Mouse (Mus musculus): Measurements from ENCODE around the gene Yipf3.

GRCm38 (mm10) chr17:46206676-46207075, 41.2 kb upstream of the Yipf3 start:
- TF ChIP-seq CTCF (IDR thresholded peaks at IDR 0.05) (no peak), EP300 (IDR thresholded peaks at IDR 0.05; ENCODE audit: insufficient read depth, low read depth, low read length) (no peak)
